26 mouse cellular contexts compared by ENCODE assay signal in genomic region chr12:26844917-26845316, GRCm38 (mm10).
DNase-seq lines count a peak whose midpoint lies in the region; ATAC-seq and TF ChIP-seq lines count a peak whose summit lies in the region.
"Had no signal": no experiment of that assay in that cellular context is flagged by ENCODE, and none has a peak within 500 bp of the region (broad histone marks: within the 10 kb centered on the region; RNA-seq: fewer than 3 reads in every experiment).

No protein-coding gene starts in this region.

- H3K27me3 ChIP-seq in neural tube, embryonic 12.5 days (replicated peaks) = no peaks in the 10 kb centered on the region
- no peaks in the 10 kb centered on the region for H3K27me3 ChIP-seq in liver, embryonic 11.5 days (replicated peaks; ENCODE audit: control insufficient read depth, insufficient read depth, low read length)
- H3K27me3 ChIP-seq: CH12.LX; hindbrain, embryonic 12.5 days; midbrain, embryonic 12.5 days had no signal

- peak; percentile 42 for DNase-seq in embryo, embryonic 10 days (ENCODE audit: low spot score)
- DNase-seq in embryo, embryonic 9.5 days (ENCODE audit: extremely low spot score) = no peak
- DNase-seq in retina, embryonic 14.5 days (ENCODE audit: low spot score) = peak; percentile 47
- DNase-seq in retina, postnatal 1 day = no peak
- DNase-seq in layer of hippocampus, adult 2 months (ENCODE audit: low spot score in 2 of 2) = no peak
- DNase-seq in liver, embryonic 11.5 days (ENCODE audit: low spot score) = no peak
- DNase-seq: adrenal gland, adult 8-10 months; cerebellum, adult 8-10 months; cerebellum, postnatal 36 days; gastrocnemius, postnatal 14 days; heart, postnatal 14 days; kidney, postnatal 14 days; lung, embryonic 14.5 days; lung, postnatal 14 days; right cerebral cortex, adult 18-20 months; spleen, adult 18-20 months; thymus, postnatal 14 days had no signal

- no peaks in the 10 kb centered on the region for H3K9me3 ChIP-seq in neural tube, embryonic 12.5 days
- H3K9me3 ChIP-seq in liver, embryonic 11.5 days (ENCODE audit: control insufficient read depth, low read length) = no peaks in the 10 kb centered on the region
- H3K9me3 ChIP-seq: hindbrain, embryonic 12.5 days; midbrain, embryonic 12.5 days had no signal

- no peak overlapping the region for H3K4me3 ChIP-seq in neural tube, embryonic 12.5 days
- H3K4me3 ChIP-seq in layer of hippocampus, adult 2 months = no peak overlapping the region
- no peak overlapping the region for H3K4me3 ChIP-seq in liver, embryonic 11.5 days (ENCODE audit: low read depth, low read length)
- H3K4me3 ChIP-seq: hindbrain, embryonic 12.5 days; left cerebral cortex, adult 2 months; midbrain, embryonic 12.5 days had no signal

- no peak overlapping the region for H3K9ac ChIP-seq in neural tube, embryonic 12.5 days
- H3K9ac ChIP-seq in liver, embryonic 11.5 days (ENCODE audit: low read depth, low read length) = no peak overlapping the region
- H3K9ac ChIP-seq: hindbrain, embryonic 12.5 days; liver, embryonic 14.5 days; lung, embryonic 14.5 days; midbrain, embryonic 12.5 days had no signal

- no peak for TF ChIP-seq CTCF in layer of hippocampus, adult 2 months (conservative IDR thresholded peaks at IDR 0.05)

- no peak overlapping the region for H3K27ac ChIP-seq in neural tube, embryonic 12.5 days
- H3K27ac ChIP-seq in layer of hippocampus, adult 2 months = no peak overlapping the region
- H3K27ac ChIP-seq in liver, embryonic 11.5 days (ENCODE audit: low read depth, low read length) = no peak overlapping the region
- H3K27ac ChIP-seq: hindbrain, embryonic 12.5 days; left cerebral cortex, adult 2 months; liver, embryonic 14.5 days; midbrain, embryonic 12.5 days had no signal

- 25% methylated on average over 12 of the region's 12 CpGs for WGBS in neural tube, embryonic 12.5 days
- WGBS in liver, embryonic 11.5 days = 76% methylated on average over 12 of the region's 12 CpGs

- H3K4me1 ChIP-seq in neural tube, embryonic 12.5 days = peaks cover 9% of the 10 kb centered on the region; the same call in 1 of the 2 replicates
- H3K4me1 ChIP-seq in liver, embryonic 11.5 days (replicated peaks; ENCODE audit: control insufficient read depth, insufficient read depth, low read length) = no peaks in the 10 kb centered on the region
- H3K4me1 ChIP-seq: midbrain, embryonic 12.5 days had no signal

- H3K4me2 ChIP-seq in neural tube, embryonic 12.5 days (replicated peaks) = no peak overlapping the region
- H3K4me2 ChIP-seq in liver, embryonic 11.5 days = no peak overlapping the region
- H3K4me2 ChIP-seq: hindbrain, embryonic 12.5 days; lung, embryonic 14.5 days; midbrain, embryonic 12.5 days had no signal

- ATAC-seq in neural tube, embryonic 12.5 days (ENCODE audit: low FRiP score, low read depth) = peak; percentile 33; the same call in 1 of the 2 replicates
- no peak for ATAC-seq in liver, embryonic 11.5 days (replicated peaks; ENCODE audit: low FRiP score)
- ATAC-seq: activated CD4-positive, CD25-positive, alpha-beta regulatory T cell, adult 4 months; forebrain, embryonic 14.5 days; intestine, postnatal 0 days had no signal

- no peaks in the 10 kb centered on the region for H3K36me3 ChIP-seq in neural tube, embryonic 12.5 days
- H3K36me3 ChIP-seq in liver, embryonic 11.5 days (ENCODE audit: control insufficient read depth, insufficient read depth, low read length) = no peaks in the 10 kb centered on the region
- H3K36me3 ChIP-seq: hindbrain, embryonic 12.5 days; midbrain, embryonic 12.5 days had no signal

Comparison
In these comparisons a context has a peak if more than half of its experiments do, and no peak if none do; other contexts are left out.
1. DNase-seq: peak in embryo, embryonic 10 days (single experiment) and retina, embryonic 14.5 days (single experiment); none in embryo, embryonic 9.5 days (single experiment), retina, postnatal 1 day (single experiment), layer of hippocampus, adult 2 months (0 of 2) and liver, embryonic 11.5 days (single experiment).